Mouse (Mus musculus) kidney, adult 2 months (tissue): ENCODE measurements around the gene Ctc1.

Source experiments
- CTCF ChIP-seq: fragments of 200-500 bp; conservative IDR thresholded peaks from 2 replicates; pipeline ENCODE4 v1.5.1; 2011; ENCODE audit warnings: low read depth, mild to moderate bottlenecking, control low read depth, low read length, moderate library complexity, mixed read lengths; ENCODE audit not compliant: insufficient read depth, insufficient read length
- POLR2A ChIP-seq: fragments of 200-500 bp; IDR thresholded peaks from one replicate; pipeline ENCODE4 v1.6.1; 2011; ENCODE audit warnings: low read depth, low read length, control low read depth

DNA sequence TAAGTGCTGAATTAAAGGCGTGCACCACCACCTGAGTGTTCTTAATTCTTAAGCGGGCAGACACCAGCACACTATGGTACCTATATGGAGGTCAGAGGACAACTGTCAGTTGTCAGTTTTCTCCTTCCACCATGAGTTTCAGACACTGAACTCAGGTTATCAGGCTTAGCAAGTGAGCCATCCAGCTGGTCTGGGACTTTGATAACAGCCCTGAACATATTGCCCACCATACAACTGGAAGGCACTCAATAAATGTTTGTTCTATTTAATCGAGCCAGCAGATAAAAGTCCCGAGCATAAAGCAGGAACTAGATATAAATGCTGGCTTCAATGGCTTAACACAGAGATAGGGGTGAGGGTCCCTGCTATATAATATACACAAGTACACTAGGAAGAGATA lies 18.6 kb upstream of the Ctc1 start:
- TF ChIP-seq CTCF = no peak
- TF ChIP-seq POLR2A = no peak
